Mouse (Mus musculus): ENCODE data around the gene Lmtk2. TPM values are rescaled to one million over a fixed set of nuclear protein-coding genes. Genes with fewer than 3 reads are reported as not detected.

The Lmtk2 gene
- polyA plus RNA-seq, 1 experiment from 2014 or later, result 1.2 TPM

- 72% methylated on average over 7 of the region's 7 CpGs for WGBS (ENCODE audit: insufficient replicate concordance)
- no peak for ATAC-seq
- TF ChIP-seq CTCF (IDR thresholded peaks at IDR 0.05; ENCODE audit: low read depth) (no peak), EP300 (IDR thresholded peaks at IDR 0.05; ENCODE audit: low read depth) (no peak)
- H3K27me3 ChIP-seq (ENCODE audit: insufficient read depth, low read length), result no peaks in the 10 kb centered on the region
- no peak overlapping the region for H3K27ac ChIP-seq (ENCODE audit: low read depth)
- 0 out of 2 replicates have a peak, but pooled peaks cover 2% of the 10 kb centered on the region for H3K36me3 ChIP-seq (replicated peaks; ENCODE audit: insufficient read depth, low read length)
- DNase-seq, result no peak
- no peak overlapping the region for H3K9ac ChIP-seq (replicated peaks)
- H3K4me1 ChIP-seq (ENCODE audit: insufficient read depth), result peaks cover 17% of the 10 kb centered on the region
- H3K9me3 ChIP-seq (ENCODE audit: low read length), result no peaks in the 10 kb centered on the region
- H3K4me2 ChIP-seq (ENCODE audit: low read depth, low read length), result no peak overlapping the region
- no peak overlapping the region for H3K4me3 ChIP-seq (ENCODE audit: low read depth, low read length)
Measured at GRCm38 (mm10) chr5:144194416-144194815, 94.2 kb downstream of the Lmtk2 start.

- 82% methylated on average over 8 of the region's 8 CpGs for WGBS (ENCODE audit: insufficient replicate concordance)
- Histone ChIP-seq H3K27me3 (ENCODE audit: insufficient read depth, low read length) (no peaks in the 10 kb centered on the region), H3K4me3 (ENCODE audit: low read depth, low read length) (no peak overlapping the region), H3K36me3 (replicated peaks; ENCODE audit: insufficient read depth, low read length) (0 out of 2 replicates have a peak, but pooled peaks cover 2% of the 10 kb centered on the region), H3K9me3 (ENCODE audit: low read length) (no peaks in the 10 kb centered on the region), H3K9ac (replicated peaks) (no peak overlapping the region), H3K27ac (ENCODE audit: low read depth) (no peak overlapping the region), H3K4me2 (ENCODE audit: low read depth, low read length) (no peak overlapping the region), H3K4me1 (ENCODE audit: insufficient read depth) (peaks cover 8% of the 10 kb centered on the region)
- ATAC-seq (no peak), DNase-seq (no peak)
- TF ChIP-seq CTCF (IDR thresholded peaks at IDR 0.05; ENCODE audit: low read depth) (no peak), EP300 (IDR thresholded peaks at IDR 0.05; ENCODE audit: low read depth) (no peak)
Measured at GRCm38 (mm10) chr5:144195567-144195966, 95.3 kb downstream of the Lmtk2 start.

DNA sequence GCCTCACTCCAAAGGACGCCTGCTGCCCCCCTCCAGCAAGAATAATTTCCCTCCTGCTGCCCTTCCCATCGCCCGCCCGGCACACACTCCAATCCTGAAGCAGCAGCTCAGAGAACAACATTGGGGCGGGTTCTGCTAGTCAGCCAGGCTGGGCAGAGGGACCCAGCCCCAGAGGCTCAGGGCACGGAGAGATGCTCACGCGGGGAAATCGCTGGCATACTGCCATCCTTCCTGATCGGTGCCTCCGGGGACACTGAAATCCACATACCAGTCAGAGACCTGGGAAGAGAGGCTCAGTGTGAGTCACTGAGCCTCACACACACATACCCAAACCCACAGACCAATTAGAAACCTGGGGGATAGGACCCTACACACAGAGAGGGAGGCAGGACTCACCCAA is 100.4 kb downstream of the Lmtk2 start:
- Histone ChIP-seq H3K4me2 (ENCODE audit: low read depth, low read length) (no peak overlapping the region), H3K4me3 (ENCODE audit: low read depth, low read length) (no peak overlapping the region), H3K27me3 (ENCODE audit: insufficient read depth, low read length) (no peaks in the 10 kb centered on the region), H3K36me3 (replicated peaks; ENCODE audit: insufficient read depth, low read length) (peaks cover 3% of the 10 kb centered on the region; the same call in 1 of the 2 replicates), H3K9ac (replicated peaks) (no peak overlapping the region), H3K27ac (ENCODE audit: low read depth) (no peak overlapping the region), H3K9me3 (ENCODE audit: low read length) (0 out of 2 replicates have a peak, but pooled peaks cover 3% of the 10 kb centered on the region), H3K4me1 (ENCODE audit: insufficient read depth) (no peaks in the 10 kb centered on the region; the same call in 1 of the 2 replicates)
- ATAC-seq, result no peak
- TF ChIP-seq EP300 (IDR thresholded peaks at IDR 0.05; ENCODE audit: low read depth) (no peak), CTCF (IDR thresholded peaks at IDR 0.05; ENCODE audit: low read depth) (no peak)
- WGBS (ENCODE audit: insufficient replicate concordance), result 80% methylated on average over 11 of the region's 11 CpGs
- no peak for DNase-seq

DNA sequence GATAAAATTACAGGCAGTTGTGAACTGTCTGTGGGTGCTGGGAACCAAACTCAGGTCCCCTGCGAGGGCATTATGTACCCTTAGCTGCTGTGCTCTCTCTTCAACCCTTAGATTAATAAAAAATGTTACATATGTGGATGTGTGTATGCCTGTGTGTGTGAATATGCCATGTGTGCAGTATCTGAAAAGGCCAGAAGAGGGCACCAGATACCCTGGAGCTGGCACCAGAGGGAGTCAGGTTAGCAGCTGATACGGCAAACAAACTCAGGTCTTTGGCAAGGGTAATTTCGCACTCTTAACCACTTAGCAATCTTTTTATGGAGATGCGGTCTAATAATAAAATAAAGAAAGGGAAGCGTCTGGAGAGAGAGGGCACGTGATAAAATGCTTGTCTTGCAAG is 102.2 kb downstream of the Lmtk2 start:
- H3K4me3 ChIP-seq (ENCODE audit: low read depth, low read length), result no peak overlapping the region
- no peak overlapping the region for H3K4me2 ChIP-seq (ENCODE audit: low read depth, low read length)
- 0 out of 2 replicates have a peak, but pooled peaks cover 3% of the 10 kb centered on the region for H3K9me3 ChIP-seq (ENCODE audit: low read length)
- no peak for ATAC-seq
- WGBS (ENCODE audit: insufficient replicate concordance), result 91% methylated on average over 6 of the region's 6 CpGs
- H3K36me3 ChIP-seq (replicated peaks; ENCODE audit: insufficient read depth, low read length), result peaks cover 6% of the 10 kb centered on the region; the same call in 1 of the 2 replicates
- no peak overlapping the region for H3K9ac ChIP-seq (replicated peaks)
- H3K4me1 ChIP-seq (ENCODE audit: insufficient read depth), result no peaks in the 10 kb centered on the region; the same call in 1 of the 2 replicates
- no peaks in the 10 kb centered on the region for H3K27me3 ChIP-seq (ENCODE audit: insufficient read depth, low read length)
- TF ChIP-seq EP300 (IDR thresholded peaks at IDR 0.05; ENCODE audit: low read depth) (no peak), CTCF (IDR thresholded peaks at IDR 0.05; ENCODE audit: low read depth) (peak; percentile 46)
- no peak overlapping the region for H3K27ac ChIP-seq (ENCODE audit: low read depth)
- DNase-seq, result no peak

- H3K9me3 ChIP-seq (ENCODE audit: low read length), result 0 out of 2 replicates have a peak, but pooled peaks cover 3% of the 10 kb centered on the region
- no peak overlapping the region for H3K4me3 ChIP-seq (ENCODE audit: low read depth, low read length)
- H3K27ac ChIP-seq (ENCODE audit: low read depth), result no peak overlapping the region
- no peak overlapping the region for H3K9ac ChIP-seq (replicated peaks)
- H3K4me2 ChIP-seq (ENCODE audit: low read depth, low read length), result no peak overlapping the region
- no peaks in the 10 kb centered on the region for H3K27me3 ChIP-seq (ENCODE audit: insufficient read depth, low read length)
- ATAC-seq, result no peak
- 82% methylated on average over 10 of the region's 10 CpGs for WGBS (ENCODE audit: insufficient replicate concordance)
- DNase-seq, result no peak
- H3K4me1 ChIP-seq (ENCODE audit: insufficient read depth), result no peaks in the 10 kb centered on the region; the same call in 1 of the 2 replicates
- H3K36me3 ChIP-seq (replicated peaks; ENCODE audit: insufficient read depth, low read length), result peaks cover 8% of the 10 kb centered on the region; the same call in 1 of the 2 replicates
- no peak for TF ChIP-seq EP300 (IDR thresholded peaks at IDR 0.05; ENCODE audit: low read depth)
- TF ChIP-seq CTCF (IDR thresholded peaks at IDR 0.05; ENCODE audit: low read depth), result no peak
Measured at GRCm38 (mm10) chr5:144203398-144203959, 103.2 kb downstream of the Lmtk2 start.

DNA sequence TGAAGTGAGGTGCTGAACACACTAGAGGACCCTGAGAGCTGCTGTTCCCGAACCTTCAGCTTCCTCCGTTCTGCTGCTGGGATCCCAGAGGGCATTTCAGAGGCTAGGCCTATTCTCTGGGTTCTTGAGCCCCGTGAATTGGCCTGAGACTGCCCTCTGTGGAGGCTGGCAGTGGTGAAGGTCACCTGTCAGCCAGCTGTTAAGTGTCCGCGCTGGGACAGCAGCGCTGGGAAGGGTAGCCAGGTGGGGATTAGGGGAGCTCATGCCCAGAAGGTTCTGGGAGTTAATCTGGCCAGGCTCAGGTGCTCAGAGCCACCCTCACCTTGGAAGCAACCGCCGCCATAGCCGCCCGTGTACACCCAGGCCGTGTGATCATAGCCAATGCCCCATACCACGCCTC is 104.1 kb downstream of the Lmtk2 start:
- Histone ChIP-seq H3K36me3 (replicated peaks; ENCODE audit: insufficient read depth, low read length) (peaks cover 8% of the 10 kb centered on the region; the same call in 1 of the 2 replicates), H3K27me3 (ENCODE audit: insufficient read depth, low read length) (no peaks in the 10 kb centered on the region), H3K4me3 (ENCODE audit: low read depth, low read length) (no peak overlapping the region), H3K4me1 (ENCODE audit: insufficient read depth) (no peaks in the 10 kb centered on the region; the same call in 1 of the 2 replicates), H3K9ac (replicated peaks) (no peak overlapping the region), H3K27ac (ENCODE audit: low read depth) (no peak overlapping the region), H3K9me3 (ENCODE audit: low read length) (0 out of 2 replicates have a peak, but pooled peaks cover 3% of the 10 kb centered on the region), H3K4me2 (ENCODE audit: low read depth, low read length) (no peak overlapping the region)
- TF ChIP-seq EP300 (IDR thresholded peaks at IDR 0.05; ENCODE audit: low read depth) (no peak), CTCF (IDR thresholded peaks at IDR 0.05; ENCODE audit: low read depth) (no peak)
- WGBS (ENCODE audit: insufficient replicate concordance), result 91% methylated on average over 12 of the region's 12 CpGs
- no peak for DNase-seq
- no peak for ATAC-seq

Measured in liver, postnatal 0 days (tissue).